Mouse (Mus musculus) urinary bladder, postnatal 25 days (tissue): ENCODE results near the gene Shroom3.

ENCODE experiments used
- DNase-seq: peaks from one replicate; pipeline ENCODE4 v3.0.0; 2022; ENCODE audit warnings: low spot score

The Shroom3 gene

DNA sequence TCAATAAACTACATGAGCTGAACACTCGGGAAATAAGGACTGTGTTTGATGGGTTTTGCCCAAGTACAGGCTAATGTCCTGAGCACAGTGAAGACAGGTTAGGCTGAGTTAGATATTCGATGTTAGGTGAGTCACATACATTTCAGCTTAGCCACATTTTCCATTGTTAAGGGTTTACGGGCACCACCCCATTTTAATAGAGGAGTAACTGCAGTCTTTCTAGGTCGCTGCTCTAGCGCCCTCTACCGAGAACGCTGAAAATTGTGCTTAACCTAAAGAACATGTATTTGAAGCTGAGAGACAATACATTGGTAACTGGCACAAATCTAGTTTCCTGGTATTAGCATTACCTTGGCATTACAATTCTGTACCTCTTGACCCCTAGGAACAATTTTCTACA, 287.2 kb downstream of the Shroom3 start:
- DNase-seq = peak; percentile 41

DNA sequence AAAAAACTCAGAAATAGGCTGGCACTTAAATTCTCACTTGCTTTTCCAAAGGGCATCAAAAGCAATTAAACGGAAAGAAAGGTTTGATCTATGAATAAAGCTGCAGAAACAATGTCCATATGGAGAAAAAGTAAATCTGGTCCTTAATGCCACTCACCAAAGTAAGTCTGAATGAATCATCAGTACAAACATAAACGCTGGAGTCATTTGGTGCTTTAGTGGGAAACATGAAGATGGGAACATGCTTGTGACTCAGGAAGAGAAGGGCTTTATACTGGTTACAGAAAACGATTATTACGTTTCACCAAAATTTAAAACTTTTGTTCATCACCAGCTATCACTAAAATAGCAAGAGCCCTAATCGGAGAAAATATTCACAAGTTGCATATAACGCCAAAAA, 297.2 kb downstream of the Shroom3 start:
- DNase-seq = no peak

DNA sequence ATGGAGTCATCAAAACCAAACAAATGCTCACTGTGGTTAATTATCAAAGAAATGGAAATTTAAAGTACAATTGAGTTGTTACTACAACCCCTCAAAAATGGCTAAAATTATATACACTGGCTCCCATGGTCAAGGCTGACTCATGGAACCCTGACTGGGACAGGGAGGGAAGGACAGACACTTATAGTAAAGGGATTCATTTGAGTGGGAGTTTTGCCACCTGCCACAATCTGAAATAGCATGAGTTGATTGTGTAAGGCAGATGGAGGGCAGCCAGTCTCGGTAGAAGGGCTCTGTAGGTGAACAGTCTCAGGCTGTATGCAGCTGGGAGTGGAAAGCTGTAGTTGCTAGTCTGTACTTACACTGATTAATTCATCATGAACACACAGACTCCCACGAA, 297.6 kb downstream of the Shroom3 start:
- no peak for DNase-seq

DNA sequence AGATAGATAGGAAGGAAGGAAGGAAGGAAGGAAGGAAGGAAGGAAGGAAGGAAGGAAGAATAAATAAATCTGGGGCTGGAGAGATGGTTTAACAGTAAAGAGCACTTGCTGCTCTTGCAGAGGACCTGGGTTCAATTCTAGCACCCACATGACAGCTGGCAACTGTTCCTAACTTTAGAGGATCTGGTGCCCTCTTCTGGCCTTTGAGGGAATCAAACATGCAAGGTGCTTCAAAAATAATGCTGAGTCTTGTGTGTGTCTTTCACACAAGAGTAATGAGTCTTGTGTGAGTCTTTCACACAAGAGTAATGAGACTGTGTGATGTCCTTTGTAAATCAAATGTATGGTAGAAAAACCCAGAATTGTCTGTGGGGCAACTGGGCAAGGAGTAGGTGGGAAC, 299.4 kb downstream of the Shroom3 start:
- no peak for DNase-seq

GRCm38 (mm10) chr5:92983942-92984341, 300.7 kb downstream of the Shroom3 start:
- no peak for DNase-seq

- no peak for DNase-seq
Measured at GRCm38 (mm10) chr5:92984692-92985091, 301.5 kb downstream of the Shroom3 start.

- DNase-seq = no peak
Measured at GRCm38 (mm10) chr5:92985391-92985790, 302.2 kb downstream of the Shroom3 start.

DNA sequence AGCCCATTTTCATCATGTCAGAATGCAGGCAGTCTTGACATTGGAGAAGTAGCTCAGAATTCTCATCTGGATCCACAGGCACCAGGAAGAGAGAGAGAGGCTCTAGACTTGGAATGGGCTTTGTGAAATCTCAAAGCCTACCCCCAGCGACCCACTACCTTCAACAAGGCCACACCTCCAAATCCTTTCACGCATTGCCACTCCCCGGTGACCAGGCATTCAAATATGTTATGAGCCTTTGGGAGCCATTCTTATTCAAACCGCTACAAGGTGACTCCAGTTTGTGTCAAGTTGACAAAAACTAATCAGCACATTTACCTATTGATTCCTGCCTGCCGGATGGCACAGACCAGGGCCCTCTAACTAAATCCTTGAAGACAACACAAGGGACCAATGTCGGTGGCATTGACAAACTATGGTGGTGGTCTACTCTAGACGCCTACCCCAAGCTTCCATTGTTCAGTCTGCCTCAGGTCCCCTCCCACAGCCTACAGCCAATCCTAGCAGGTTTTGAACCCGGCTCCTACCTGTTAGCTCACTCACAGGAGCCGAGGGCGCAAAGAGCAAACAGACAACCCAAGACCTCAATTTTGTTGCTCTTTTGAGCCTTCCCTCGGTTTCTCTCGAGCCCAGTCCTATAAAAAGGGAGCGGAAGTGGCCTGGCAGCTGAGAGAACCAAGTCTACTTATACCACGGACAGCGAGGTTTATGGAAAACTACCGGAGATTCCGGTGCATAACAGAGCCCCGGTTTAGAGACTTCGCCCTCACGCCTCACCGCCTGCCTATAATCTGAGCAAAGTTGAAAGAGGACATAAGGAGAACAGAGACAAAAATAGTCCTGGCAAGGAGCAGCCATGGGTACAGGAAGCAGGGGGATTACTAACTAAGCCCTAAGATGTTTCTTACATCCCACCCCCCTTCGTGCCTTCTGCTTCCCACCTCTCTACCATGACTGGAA, 303.7 kb downstream of the Shroom3 start:
- DNase-seq = no peak

DNA sequence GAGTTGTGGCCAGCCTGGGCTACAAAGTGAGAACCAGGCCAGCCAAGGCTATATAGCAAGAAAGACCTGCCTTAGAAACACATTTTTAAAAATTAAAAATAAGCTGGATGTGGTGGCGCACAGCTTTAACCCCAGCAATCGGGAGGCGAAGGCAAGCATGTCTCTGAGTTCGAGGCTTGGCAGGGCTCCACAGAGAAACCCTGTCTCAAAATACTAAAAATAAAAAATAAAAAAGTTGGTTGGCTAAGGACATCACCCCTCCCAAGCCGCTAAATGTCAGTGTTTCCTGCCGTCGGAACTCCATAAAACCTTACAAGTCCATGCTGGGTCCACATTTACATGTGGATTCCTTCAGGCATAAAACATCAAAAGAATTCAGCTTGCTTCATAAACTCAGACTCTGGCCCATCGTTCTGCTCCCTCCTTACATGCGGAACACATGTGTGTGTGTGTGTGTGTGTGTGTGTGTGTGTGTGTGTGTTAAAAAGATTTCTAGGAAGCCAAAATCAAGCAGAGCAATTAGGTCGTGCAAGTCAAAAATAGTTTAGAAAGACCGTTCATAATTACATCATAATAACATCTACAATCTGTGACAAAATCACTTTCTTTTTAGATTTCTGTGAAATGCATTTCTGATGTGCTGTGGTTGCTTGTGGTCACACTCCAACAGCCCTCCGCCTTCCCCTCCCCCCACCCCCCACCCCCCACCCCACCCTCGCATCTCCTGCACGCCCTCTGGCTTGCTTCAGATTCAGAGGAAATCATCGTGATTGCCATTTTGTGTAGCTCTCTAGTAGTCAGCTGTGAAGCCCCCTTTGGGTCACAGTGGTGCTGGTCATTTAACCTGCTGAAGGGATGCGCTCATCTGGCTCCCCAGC, 304.9 kb downstream of the Shroom3 start:
- DNase-seq = no peak

- no peak for DNase-seq
Measured at GRCm38 (mm10) chr5:92988769-92989356, 305.6 kb downstream of the Shroom3 start.

DNA sequence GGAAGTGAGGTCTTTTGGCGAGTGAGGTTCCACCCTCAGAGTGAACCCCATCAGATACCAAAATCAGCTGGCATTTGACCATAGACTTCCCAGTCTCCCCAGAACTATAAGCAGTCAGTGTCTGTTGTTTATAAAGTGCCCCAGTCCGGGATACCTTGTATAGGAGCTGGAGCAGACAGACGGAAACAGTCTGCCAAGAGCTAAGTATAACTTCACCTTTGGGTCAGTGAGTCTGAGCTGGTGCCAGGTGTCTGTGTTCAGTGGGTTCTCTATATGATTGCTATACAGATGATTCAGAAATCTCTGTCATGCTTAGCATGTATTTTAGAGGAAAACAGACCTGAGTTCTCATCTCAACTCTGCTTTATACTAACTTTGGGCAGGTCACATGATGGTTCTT, 308.9 kb downstream of the Shroom3 start:
- DNase-seq = no peak

DNA sequence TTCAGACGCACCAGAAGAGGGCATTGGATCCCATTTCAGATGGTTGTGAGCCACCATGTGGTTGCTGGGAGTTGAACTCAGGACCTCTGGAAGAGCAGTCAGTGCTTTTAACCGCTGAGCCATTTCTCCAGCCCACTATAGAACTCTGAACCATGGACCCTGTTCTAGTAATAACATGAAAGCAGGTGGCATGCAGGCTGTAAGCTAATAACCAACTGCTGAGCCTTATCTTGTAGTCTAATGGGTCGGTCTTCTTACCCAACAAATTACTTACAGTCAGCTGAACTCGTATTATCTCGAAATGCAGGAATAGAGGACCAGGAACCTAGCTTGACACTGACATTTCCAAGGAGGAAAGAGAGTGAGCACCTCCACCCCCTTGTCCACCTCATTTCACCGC, 311.1 kb downstream of the Shroom3 start:
- no peak for DNase-seq

DNA sequence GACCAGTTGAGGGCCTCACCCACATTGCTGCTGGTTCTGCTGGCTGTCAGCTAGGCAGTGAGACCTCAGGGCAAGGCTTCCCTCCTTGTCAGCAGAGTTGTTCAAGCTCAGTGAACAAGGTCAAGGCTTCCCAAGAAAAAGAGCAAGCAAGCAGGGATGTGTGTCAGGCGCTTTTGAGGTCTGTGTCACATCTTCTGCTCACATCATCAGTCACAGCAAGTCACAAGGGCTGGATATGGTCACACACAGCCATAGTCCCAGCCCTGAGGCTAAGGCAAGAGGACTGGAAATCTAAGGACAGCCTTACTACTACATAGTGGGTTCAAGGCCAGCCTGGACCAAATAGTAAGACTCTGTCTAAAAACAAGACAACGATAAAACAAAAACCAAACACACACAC, 311.6 kb downstream of the Shroom3 start:
- DNase-seq = no peak

DNA sequence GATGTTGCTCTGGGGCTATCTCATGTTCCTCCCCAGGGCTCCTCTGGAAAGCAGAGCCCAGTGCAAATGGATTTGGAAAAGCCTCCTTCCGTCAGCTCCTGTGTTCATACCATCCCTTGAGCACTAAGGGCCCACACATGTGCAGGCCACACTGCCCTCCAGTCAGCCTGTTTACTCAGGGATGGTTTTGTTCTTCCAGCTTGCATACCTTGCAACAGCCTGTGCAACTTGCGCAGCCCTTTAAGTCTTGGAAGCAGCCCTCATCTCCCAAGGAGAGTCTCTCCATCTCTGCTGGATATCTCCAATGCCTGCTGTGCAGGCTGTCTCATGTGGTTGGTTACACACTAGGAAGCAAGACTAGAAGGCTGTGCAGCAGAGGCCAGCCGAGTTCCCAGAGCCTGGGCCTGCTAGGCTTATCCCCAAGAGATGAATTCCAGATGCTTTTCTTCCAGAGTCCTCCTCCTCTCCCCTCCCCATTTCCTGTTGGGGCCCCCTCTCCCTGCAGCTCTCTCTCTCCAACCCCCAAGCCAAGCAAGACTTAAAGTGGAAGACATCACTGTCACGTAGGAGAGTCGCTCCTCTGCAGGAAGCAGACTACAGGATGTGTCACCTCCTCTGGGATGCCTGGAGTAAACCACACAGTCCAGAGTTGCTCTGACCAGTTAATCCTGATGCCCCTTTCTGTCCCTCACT, 314.3 kb downstream of the Shroom3 start:
- DNase-seq = no peak

DNA sequence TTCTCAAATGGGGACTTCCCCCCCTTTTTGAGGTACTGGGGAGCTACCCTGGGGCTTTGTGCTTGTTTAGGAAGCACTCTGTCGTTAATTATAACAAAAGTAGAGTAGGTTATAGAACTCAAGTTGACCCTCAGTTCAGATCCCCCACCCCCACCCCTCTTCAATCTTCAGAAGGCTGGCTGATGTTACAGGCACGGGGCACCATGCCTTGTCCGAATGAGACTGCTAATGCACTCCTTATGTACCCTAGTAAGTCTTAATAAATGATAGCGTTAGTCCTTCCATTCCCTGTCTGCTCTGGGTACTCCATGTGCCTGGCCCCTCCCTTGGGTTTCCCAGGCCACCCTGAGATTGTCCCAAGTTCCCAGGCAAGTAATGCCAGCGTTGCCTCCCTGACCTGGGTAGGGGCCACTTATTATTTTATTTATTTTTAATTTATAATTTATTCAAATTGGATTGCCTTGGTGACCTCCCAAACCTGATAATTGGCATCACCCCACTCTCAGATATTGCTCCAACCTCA, 315.3 kb downstream of the Shroom3 start:
- DNase-seq = no peak

DNA sequence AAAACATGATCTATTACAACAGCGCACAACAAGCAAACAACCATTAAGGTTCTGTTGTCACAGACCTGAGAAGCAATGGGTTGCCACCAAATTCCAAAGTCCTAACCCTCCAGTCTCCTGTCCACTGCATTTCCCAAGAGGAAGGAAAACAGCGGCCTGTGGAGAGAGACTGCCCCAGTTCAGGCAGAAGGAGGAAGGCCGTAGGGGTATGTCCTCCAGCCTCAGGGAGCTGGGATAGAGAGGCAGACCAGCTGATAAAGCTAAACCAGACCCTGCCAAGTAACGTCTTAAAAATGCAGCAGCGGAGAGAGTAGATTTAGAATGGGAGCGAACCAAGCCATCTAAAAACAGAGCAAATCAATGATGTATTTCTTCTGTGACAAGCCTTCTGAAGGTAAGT, 316.8 kb downstream of the Shroom3 start:
- DNase-seq = no peak

DNA sequence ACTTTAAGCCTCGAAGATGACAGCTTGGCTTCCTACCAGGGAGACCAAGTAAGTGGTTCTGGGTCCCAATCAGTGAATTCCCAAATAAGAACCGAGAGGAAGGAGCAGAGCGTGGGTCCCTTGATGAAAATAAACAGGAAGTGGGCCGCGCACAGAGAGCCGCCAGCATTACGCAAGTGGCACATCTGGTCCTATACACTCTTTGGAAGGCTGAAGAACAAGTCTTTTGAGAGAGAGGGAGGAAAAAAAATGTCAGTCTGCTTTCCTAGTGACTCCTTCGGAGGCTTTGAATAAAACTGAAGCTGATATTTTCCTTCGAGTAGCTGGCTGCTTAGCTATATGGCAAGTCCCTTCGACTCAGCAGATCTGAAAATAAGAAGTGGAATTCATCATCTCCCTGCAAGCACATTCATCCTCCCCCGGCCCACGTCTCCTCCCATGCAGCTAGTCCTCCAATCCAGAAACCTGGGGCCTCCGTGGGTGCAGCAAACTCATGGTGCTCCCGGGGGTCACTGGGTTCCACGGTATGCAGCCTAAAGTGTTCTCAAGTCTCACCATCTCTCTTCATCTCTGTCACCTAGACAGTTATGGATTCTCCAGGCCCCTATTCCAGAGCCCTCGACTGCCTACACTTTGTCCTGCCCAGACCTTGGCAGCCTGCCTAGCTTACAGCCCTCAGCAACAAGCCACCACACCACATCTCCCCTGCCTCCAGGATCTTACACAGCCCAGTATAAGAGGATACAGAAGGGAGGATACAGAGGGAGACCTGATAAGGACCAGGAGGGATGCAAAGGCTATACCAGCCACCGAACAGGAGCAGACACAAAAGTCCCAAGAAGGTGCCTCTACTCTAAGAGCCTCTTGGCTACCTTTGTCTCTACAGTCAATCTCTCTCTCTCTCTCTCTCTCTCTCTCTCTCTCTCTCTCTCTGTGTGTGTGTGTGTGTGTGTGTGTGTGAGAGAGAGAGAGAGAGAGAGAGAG, 317.8 kb downstream of the Shroom3 start:
- no peak for DNase-seq

DNA sequence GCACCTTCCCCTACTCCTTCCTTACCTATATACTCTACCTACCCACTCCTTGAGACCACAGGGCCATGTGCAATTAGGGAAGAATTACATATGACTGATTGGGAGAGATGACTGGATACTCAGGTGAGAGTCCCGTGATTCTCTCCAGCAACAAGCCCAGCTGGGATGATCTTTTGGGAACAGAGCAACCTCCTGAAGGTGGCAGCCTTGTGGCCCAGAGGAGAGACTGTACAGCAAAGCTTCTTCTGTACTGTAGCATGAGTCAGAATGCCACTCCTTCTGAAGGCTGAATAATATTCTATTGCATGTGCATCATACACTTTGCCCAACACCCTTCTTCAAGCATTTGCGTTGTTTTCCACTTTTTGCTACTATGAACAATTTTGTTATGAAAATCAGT, 319.4 kb downstream of the Shroom3 start:
- DNase-seq = no peak

DNA sequence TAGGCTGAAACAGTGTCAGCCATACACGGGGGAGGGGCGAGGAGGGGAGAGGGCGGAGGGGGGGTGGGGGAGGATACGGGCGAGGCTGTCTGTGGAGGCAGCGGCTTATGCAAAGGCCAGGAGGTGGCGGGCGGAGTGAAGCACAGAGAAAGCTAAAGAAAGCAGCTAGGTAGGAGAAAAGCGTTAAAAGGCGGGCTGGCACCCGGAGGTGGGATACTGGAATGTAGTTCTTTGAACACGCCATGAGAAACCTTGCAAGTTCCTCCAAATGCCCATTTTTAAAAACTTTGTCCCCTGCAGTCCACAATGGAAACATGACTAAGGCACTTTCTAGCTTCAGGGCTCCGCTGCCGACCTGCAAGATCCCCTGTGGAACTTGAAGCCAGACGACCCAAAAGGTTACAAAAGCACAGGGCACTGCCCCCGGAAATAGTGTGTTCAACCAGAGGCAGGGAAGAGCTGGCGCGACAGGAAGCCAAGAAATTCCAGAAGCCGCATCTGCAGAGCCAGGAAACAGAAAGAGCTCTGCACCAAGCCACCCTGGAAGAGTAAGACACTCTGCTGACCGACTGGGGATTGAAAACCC, 322.1 kb downstream of the Shroom3 start:
- DNase-seq = no peak

DNA sequence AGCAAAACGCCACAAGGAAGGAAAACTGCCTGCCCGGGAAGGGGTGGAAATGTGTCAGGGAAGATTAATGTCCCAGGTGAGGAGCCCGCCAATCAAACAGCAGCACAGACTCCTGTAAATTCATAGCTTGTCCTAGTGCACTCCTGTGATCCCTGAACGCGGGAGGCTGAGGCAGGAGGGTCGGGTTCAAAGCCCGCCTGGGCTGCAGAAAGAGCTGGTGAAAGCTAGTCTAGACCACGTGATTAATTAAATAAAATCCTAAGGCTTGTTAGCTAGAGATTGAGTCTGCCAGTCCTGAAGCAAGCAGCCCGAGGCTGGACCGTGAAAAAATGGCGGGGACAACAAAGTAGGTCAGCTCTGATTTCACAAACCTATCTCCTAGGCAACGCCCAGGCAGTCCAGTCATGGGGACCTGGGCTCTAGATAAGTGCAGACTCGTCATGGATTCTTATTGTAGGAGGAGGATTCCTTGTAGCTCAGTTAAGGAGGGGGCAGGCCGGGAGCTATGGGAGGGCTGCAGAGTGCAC, 322.6 kb downstream of the Shroom3 start:
- DNase-seq = no peak
